Comparison of ENCODE assay signal across 11 mouse cellular contexts in genomic region chr11:46201636-46202546, GRCm38 (mm10). TPM values are rescaled to one million over a fixed set of nuclear protein-coding genes. Genes with fewer than 3 reads are reported as not detected.
DNase-seq lines count a peak whose midpoint lies in the region; ATAC-seq and TF ChIP-seq lines count a peak whose summit lies in the region.
"Had no signal": no experiment of that assay in that cellular context is flagged by ENCODE, and none has a peak within 500 bp of the region (broad histone marks: within the 10 kb centered on the region; RNA-seq: fewer than 3 reads in every experiment).

No protein-coding gene starts in this region.

- H3K27ac ChIP-seq in heart, embryonic 13.5 days (replicated peaks) = peak overlapping the region; percentile 89
- H3K27ac ChIP-seq in neural tube, embryonic 15.5 days (replicated peaks) = no peak overlapping the region
- H3K27ac ChIP-seq in limb, embryonic 10.5 days = peak overlapping the region; percentile 73
- H3K27ac ChIP-seq in cerebellum, adult 2 months (ENCODE audit: insufficient read depth, low read length) = no peak overlapping the region

- no peak for DNase-seq in heart, adult 8-10 months (ENCODE audit: low spot score)
- DNase-seq in neural tube, embryonic 10.5 days (ENCODE audit: extremely low spot score, low spot score) = peak; percentile 27
- no peak for DNase-seq in limb, embryonic 10.5 days (ENCODE audit: low spot score)
- DNase-seq in yolk sac, embryonic 10.5 days (ENCODE audit: low spot score) = peak; percentile 38
- DNase-seq in cerebellum, adult 2 months = no peak
- no peak for DNase-seq in cerebellum, postnatal 10 days

- no peak for TF ChIP-seq CTCF in cerebellum, adult 2 months (IDR thresholded peaks at IDR 0.05; ENCODE audit: borderline replicate concordance, insufficient read depth, low read depth, low read length)

- no peak overlapping the region for H3K4me3 ChIP-seq in heart, embryonic 13.5 days
- no peak overlapping the region for H3K4me3 ChIP-seq in neural tube, embryonic 15.5 days (replicated peaks)
- H3K4me3 ChIP-seq in limb, embryonic 10.5 days = no peak overlapping the region
- no peak overlapping the region for H3K4me3 ChIP-seq in cerebellum, adult 2 months (replicated peaks; ENCODE audit: insufficient read depth, low read depth, low read length)

- no peaks in the 10 kb centered on the region for H3K9me3 ChIP-seq in heart, embryonic 13.5 days
- no peaks in the 10 kb centered on the region for H3K9me3 ChIP-seq in neural tube, embryonic 15.5 days (replicated peaks)
- H3K9me3 ChIP-seq in limb, embryonic 10.5 days (replicated peaks) = no peaks in the 10 kb centered on the region

- 34% methylated on average over 20 of the region's 20 CpGs for WGBS in heart, embryonic 13.5 days
- 75% methylated on average over 20 of the region's 20 CpGs for WGBS in neural tube, embryonic 15.5 days
- WGBS in limb, embryonic 10.5 days = 51% methylated on average over 20 of the region's 20 CpGs
- WGBS in cerebellum, adult 2 months = 82% methylated on average over 20 of the region's 20 CpGs

- peak; percentile 40; the same call in 1 of the 2 replicates for ATAC-seq in heart, embryonic 13.5 days (ENCODE audit: extremely low read depth, insufficient number of reproducible peaks, low FRiP score, low TSS enrichment)
- no peak for ATAC-seq in neural tube, embryonic 15.5 days (ENCODE audit: low FRiP score)

- H3K27me3 ChIP-seq in heart, embryonic 13.5 days (replicated peaks) = no peaks in the 10 kb centered on the region
- H3K27me3 ChIP-seq in neural tube, embryonic 15.5 days (replicated peaks) = no peaks in the 10 kb centered on the region
- H3K27me3 ChIP-seq in limb, embryonic 10.5 days (ENCODE audit: low read depth, poor library complexity, severe bottlenecking) = no peaks in the 10 kb centered on the region
- H3K27me3 ChIP-seq in cerebellum, adult 2 months (ENCODE audit: control insufficient read depth, insufficient read depth, low read length) = no peaks in the 10 kb centered on the region

- no peaks in the 10 kb centered on the region for H3K36me3 ChIP-seq in heart, embryonic 13.5 days
- peaks cover 86% of the 10 kb centered on the region for H3K36me3 ChIP-seq in neural tube, embryonic 15.5 days
- peaks cover 7% of the 10 kb centered on the region for H3K36me3 ChIP-seq in limb, embryonic 10.5 days

- H3K4me1 ChIP-seq in heart, embryonic 13.5 days = peaks cover 81% of the 10 kb centered on the region
- H3K4me1 ChIP-seq in neural tube, embryonic 15.5 days = no peaks in the 10 kb centered on the region
- peaks cover 40% of the 10 kb centered on the region for H3K4me1 ChIP-seq in limb, embryonic 10.5 days
- peaks cover 10% of the 10 kb centered on the region for H3K4me1 ChIP-seq in cerebellum, adult 2 months (ENCODE audit: control insufficient read depth, insufficient read depth, low read length)

- H3K4me2 ChIP-seq in heart, embryonic 13.5 days = peak overlapping the region; percentile 56
- H3K4me2 ChIP-seq in neural tube, embryonic 15.5 days = no peak overlapping the region

- H3K9ac ChIP-seq in heart, embryonic 13.5 days = peak overlapping the region; percentile 24
- H3K9ac ChIP-seq in neural tube, embryonic 15.5 days (replicated peaks) = no peak overlapping the region

- TF ChIP-seq POLR2A in cerebellum, adult 2 months (IDR thresholded peaks at IDR 0.05; ENCODE audit: borderline replicate concordance, insufficient read depth, low read length) = no peak

RNA-seq across cellular contexts. Expression of gene Fndc9, which starts 33.4 kb away (rescaled TPM):
- polyA plus RNA-seq in heart, embryonic 13.5 days (2015; fragmentation: Nextera tagmentation; extraction: Ambion mirVana) = 0.06 and 0.09 TPM in 2 replicates
- total RNA-seq in heart, adult 8-10 months (2022) = not detected
- polyA plus RNA-seq in neural tube, embryonic 15.5 days (2015; fragmentation: Nextera tagmentation; extraction: Ambion mirVana) = 1.5 and 2.3 TPM in 2 replicates
- polyA plus RNA-seq in limb, embryonic 10.5 days (2016; fragmentation: Nextera tagmentation; extraction: Ambion mirVana) = 0.09 and 0.11 TPM in 2 replicates
- polyA plus RNA-seq in cerebellum, adult 2 months (2012; rRNA removed) = 0.39 and 0.52 TPM in 2 replicates
- total RNA-seq: gastrocnemius, adult 8-10 months had no signal
- polyA plus RNA-seq: large intestine, adult 2 months had no signal

RNA-seq across cellular contexts. Expression of gene Nipal4, which starts 35.6 kb away (rescaled TPM):
- 13.0 TPM in 2 replicates for polyA plus RNA-seq in heart, embryonic 13.5 days (2015; fragmentation: Nextera tagmentation; extraction: Ambion mirVana)
- total RNA-seq in heart, adult 8-10 months (2022) = under 1 TPM in 1 of 4 experiments, not detected in 3; 0.08 TPM
- 0.15 and 0.75 TPM in 2 replicates for polyA plus RNA-seq in neural tube, embryonic 15.5 days (2015; fragmentation: Nextera tagmentation; extraction: Ambion mirVana)
- 0.36 TPM in 2 replicates for polyA plus RNA-seq in limb, embryonic 10.5 days (2016; fragmentation: Nextera tagmentation; extraction: Ambion mirVana)
- polyA plus RNA-seq in cerebellum, adult 2 months (2012; rRNA removed) = 6.6 and 8.4 TPM in 2 replicates
- total RNA-seq: common myeloid progenitor, adult 5-6 weeks; gastrocnemius, adult 8-10 months had no signal

Comparison
In these comparisons a context has a peak if more than half of its experiments do, and no peak if none do; other contexts are left out.
1. H3K27ac ChIP-seq: peak in heart, embryonic 13.5 days (single experiment) and limb, embryonic 10.5 days (single experiment); none in neural tube, embryonic 15.5 days (single experiment) and cerebellum, adult 2 months (single experiment).
2. DNase-seq: peak in neural tube, embryonic 10.5 days (single experiment) and yolk sac, embryonic 10.5 days (single experiment); none in heart, adult 8-10 months (single experiment), limb, embryonic 10.5 days (single experiment), cerebellum, adult 2 months (0 of 2) and cerebellum, postnatal 10 days (0 of 2).